Mouse (Mus musculus) T-helper 2 cell (primary cell): ENCODE results near the gene Kbtbd12.

Experiments
- in situ Hi-C: fragments of 300-600 bp; cut with MboI, MseI; formaldehyde crosslinking; loops from one replicate; pipeline ENCODE4 v1.15.1; 2025; ENCODE audit warnings: high pct_unique_total_duplicates

The Kbtbd12 gene

GRCm38 (mm10) chr6:88549137-88549814 lies 88.5 kb downstream of the Kbtbd12 start:
- in situ Hi-C loops: no loop called here

DNA sequence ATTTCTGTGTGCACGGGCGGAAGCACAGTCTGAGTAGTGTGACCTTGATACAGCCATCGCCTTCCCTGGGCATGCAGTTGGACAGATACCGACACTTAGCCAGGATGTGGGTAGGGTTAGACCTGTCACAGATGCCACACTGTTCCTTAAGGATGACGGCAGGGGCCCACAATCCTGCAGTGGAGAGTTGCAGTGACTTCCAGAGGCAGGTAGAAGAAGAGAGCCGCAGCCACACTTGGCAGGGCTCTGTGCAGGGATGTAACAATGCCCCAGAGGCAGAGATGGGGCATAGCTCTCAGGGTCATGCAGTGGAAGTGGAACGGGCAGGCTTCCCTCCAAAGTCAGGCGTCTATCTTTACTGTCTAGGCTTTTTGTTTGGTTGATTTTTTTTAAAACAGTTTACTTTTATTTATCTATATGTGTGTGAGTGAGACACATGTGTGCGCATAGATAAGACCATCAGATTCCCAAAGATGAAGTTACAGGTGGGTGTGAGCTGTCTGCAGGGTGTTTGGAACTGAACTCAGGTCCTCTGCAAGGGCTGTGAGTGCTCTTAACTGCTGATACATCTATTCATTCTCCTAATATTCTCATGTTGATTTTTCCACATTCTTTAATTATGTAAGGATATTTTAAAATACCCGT lies 89.2 kb downstream of the Kbtbd12 start:
- in situ Hi-C loops: no loop called here

GRCm38 (mm10) chr6:88545397-88545790 lies 92.4 kb downstream of the Kbtbd12 start:
- in situ Hi-C loops: no loop called here

DNA sequence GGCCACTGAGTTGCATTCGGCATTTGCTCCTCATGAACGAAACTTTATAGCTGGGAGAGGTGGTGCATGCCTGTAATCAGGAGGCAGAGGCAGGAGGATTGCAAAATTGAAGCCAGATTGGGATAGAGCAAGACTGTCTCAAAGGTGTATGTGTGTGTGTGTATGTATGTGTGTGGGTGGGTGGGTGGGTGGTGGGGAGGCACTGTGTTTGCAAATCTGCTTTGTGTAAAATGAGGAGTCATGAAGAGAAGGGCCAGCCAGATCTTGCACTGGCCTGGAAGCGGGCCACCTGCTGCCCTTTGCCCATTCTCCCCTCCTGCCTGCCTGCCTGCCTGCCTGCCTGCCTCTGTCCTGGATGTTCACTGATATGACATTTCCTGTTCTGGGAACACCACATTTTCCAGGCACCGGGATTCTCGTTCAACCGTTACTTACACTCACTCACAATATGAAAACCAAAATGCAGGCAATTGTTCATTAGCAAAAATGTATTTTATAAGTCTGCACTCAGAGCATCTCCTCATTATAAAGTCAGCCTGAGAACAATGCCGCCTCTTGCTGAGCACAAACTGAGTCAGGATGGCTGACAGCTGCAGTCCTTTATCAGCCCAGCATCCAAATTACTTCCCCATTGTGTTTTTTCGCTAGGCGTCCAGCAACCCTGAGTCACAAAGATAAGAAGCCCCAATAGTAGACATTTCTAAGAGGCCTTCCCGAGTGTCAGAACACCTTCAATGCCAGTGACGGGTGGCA lies 92.9 kb downstream of the Kbtbd12 start:
- in situ Hi-C loops: no loop called here

DNA sequence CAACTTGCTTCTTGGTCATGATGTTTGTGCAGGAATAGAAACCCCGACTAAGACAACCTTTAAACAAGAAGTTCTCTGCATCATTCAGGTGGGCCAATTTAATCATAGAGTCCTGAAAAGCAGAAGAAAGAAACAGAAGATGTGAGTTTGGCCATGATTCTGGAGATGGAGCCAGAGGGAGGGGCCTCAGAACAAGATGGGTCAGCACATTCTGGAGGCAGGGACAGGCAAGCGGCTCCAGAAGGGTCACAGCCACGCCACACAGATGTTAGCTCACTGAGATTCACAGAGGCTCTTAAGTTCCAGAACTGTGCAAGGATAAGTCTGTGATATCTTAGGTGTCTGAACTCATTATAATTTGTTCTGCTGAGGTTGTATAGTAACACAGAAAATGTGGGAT lies 93.5 kb downstream of the Kbtbd12 start:
- in situ Hi-C loops: no loop called here

GRCm38 (mm10) chr6:88540093-88540755 lies 97.5 kb downstream of the Kbtbd12 start:
- in situ Hi-C loops: no loop called here

- in situ Hi-C loops: no loop called here
Observed at GRCm38 (mm10) chr6:88530306-88530705, 107.4 kb downstream of the Kbtbd12 start.

GRCm38 (mm10) chr6:88524056-88524455 lies 113.7 kb downstream of the Kbtbd12 start:
- in situ Hi-C loops: no loop called here

DNA sequence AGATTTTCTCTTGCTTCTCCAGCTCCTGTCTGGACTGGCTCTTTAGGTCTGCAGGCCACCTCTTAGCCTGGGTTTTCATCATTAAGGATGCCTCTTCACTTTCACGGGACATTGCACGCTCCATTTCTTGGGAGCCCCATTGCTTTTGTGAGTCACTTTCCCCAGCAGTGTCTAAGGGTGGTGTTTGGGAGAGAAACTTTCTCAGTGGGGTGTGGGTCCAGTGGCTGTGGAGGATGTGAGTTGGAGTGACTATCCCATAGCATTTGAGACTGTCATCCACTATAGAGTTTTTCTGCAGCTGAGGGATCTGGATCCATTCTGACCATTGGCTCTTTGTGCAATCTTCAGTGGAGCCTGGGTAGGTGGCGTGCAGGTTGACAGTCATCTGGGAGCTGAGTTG lies 114.3 kb downstream of the Kbtbd12 start:
- in situ Hi-C loops: no loop called here

DNA sequence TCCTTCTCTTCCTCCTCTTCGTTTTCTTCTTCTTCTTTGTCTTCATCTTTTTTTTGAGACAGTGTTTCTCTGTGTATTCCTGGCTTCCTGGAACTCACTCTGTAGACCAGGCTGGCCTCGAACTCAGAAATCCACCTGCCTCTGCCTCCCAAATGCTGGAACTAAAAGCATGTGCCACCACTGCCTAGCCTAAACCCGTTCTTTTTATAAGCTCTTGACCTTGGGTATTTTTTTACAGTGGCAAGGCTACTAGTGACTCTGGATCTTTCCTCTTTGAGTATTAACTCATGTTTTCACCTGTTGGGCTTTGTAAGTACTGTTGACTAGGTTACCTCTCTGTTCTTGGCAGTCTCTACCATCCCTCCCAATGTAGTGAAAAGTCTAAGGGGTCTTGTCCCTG lies 114.7 kb downstream of the Kbtbd12 start:
- in situ Hi-C loops: no loop called here

GRCm38 (mm10) chr6:88522606-88523005 lies 115.1 kb downstream of the Kbtbd12 start:
- in situ Hi-C loops: no loop called here

- in situ Hi-C loops: no loop called here
Observed at GRCm38 (mm10) chr6:88521821-88522220, 115.9 kb downstream of the Kbtbd12 start.

- in situ Hi-C loops: loop anchor here (5.0 kb wide), 1 partner anchor 51 kb away; the partner anchor contains the start of gene Ruvbl1
Observed at GRCm38 (mm10) chr6:88518404-88519263, 119.1 kb downstream of the Kbtbd12 start, which contains the start of gene Sec61a1. Sec61a1 (minus strand) TSS chr6:88518905.

DNA sequence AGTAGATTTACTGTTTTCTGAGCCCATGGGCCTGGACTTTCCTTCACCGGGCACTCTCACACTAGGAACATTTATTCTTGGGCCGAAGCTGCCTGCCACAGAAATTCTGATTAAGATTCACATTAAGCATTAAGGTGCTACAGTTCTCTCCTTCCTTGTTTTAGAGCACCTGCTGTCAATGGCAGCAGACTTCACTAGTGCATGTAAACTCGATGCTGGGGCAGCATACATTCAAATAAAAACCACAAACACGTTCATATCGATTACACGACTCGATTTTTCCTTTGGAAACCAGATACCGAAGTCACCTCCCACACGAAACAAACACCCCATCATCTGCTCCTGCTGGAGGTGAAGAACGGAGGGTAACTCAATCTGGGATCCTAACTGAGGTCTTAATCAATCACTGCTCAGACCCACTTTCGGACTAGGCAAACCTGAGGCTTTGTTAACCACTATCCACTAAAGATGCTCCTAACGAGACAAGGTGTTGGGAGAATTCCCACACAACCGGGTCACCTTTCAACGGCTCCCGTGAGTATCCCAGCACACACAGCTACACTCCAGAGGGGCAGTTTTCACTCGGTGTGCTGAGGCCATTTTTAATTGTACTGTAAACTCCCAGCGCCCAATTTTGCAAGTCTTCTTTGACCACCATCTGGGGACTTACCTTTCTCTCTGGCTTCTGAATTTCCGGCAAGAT lies 119.9 kb downstream of the Kbtbd12 start:
- in situ Hi-C loops: loop anchor here (5.0 kb wide), 1 partner anchor 51 kb away; the partner anchor contains the start of gene Ruvbl1

DNA sequence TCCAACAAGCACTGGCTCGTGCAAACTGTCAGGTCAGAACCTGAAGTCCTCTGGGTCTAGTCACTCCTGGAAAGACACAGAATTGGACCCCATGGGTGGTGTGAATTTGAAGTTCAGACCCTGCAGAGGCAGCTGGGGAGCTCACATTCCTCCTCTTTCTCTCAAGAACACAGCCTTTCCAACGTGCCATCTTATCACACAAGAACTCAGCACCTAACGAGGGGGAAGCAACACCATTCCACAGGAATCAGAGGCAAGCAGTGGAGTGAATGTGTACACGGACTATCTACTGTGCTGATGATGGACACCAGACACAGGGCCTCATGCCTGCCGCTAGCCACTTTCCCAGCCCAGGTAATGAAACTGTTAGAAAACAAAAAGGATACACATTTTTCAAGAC lies 121.1 kb downstream of the Kbtbd12 start:
- in situ Hi-C loops: loop anchor here (5.0 kb wide), 1 partner anchor 49 kb away; the partner anchor contains the start of gene Ruvbl1

- in situ Hi-C loops: loop anchor here (5.0 kb wide), 1 partner anchor 49 kb away; the partner anchor contains the start of gene Ruvbl1
Observed at GRCm38 (mm10) chr6:88515971-88516370, 121.8 kb downstream of the Kbtbd12 start.

DNA sequence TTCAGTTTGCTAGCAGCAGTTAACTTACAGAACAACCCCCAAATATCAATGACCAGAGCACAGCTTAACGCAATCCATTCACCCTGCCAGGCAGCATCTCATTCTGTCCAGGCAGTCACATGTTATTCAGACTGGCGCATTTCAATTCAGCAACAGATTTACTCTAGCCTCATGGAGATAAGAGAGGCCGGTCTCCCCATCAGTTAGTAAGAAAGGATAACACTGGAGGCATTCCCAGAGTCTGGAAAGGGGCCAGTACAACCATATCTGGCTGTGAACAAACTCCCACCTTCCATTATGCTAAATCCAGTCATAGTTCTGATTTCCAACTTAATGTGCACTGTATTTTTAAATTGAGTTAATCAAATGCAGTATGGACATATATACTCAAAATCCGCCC lies 123.2 kb downstream of the Kbtbd12 start:
- in situ Hi-C loops: no loop called here

- in situ Hi-C loops: no loop called here
Observed at GRCm38 (mm10) chr6:88513984-88514383, 123.8 kb downstream of the Kbtbd12 start.

- in situ Hi-C loops: loop anchor here (5.0 kb wide), 1 partner anchor 316 kb away; no protein-coding TSS in a partner anchor
Observed at GRCm38 (mm10) chr6:88503044-88503443, 134.7 kb downstream of the Kbtbd12 start.
